Mouse (Mus musculus) MEL (cell line): ENCODE results near the gene Fbn1. TPM values are rescaled to one million over a fixed set of nuclear protein-coding genes. Genes with fewer than 3 reads are reported as not detected.

Experiments
- DNase-seq: peaks from one replicate; pipeline ENCODE4 v3.0.0; 2011; ENCODE audit warnings: low read depth, low spot score
- H3K27ac ChIP-seq: 2 replicates; pipeline ENCODE4 v1.5.1; 2012; ENCODE audit warnings: low read depth, mild to moderate bottlenecking, control low read depth, low read length, moderate library complexity; ENCODE audit not compliant: control insufficient read depth
- H3K27me3 ChIP-seq, 2 experiments: fragments of 150-350 bp in 1 of 2; sonication (generic) in 1 of 2; 2 replicates each; pipeline ENCODE4 v1.6.1; 2012; ENCODE audit warnings: low read length in 2 of 2, mild to moderate bottlenecking in 2 of 2, improper control_type of control experiment in 1 of 2, moderate library complexity in 1 of 2; ENCODE audit not compliant: insufficient read depth in 2 of 2, control insufficient read depth in 1 of 2
- H3K36me3 ChIP-seq, 2 experiments: 2 replicates each; pipeline ENCODE4 v1.6.1; 2012 to 2014; ENCODE audit warnings: low read length in 2 of 2, improper control_type of control experiment in 1 of 2, inconsistent platforms in 1 of 2, mild to moderate bottlenecking in 1 of 2; ENCODE audit not compliant: insufficient read depth in 2 of 2, control insufficient read depth in 1 of 2
- H3K4me1 ChIP-seq, 2 experiments: fragments of 150-350 bp in 1 of 2; sonication (generic) in 1 of 2; 2 replicates each; pipeline ENCODE4 v1.6.1; 2012; ENCODE audit warnings: low read length in 2 of 2, improper control_type of control experiment in 1 of 2, mild to moderate bottlenecking in 1 of 2; ENCODE audit not compliant: insufficient read depth in 2 of 2, control insufficient read depth in 1 of 2
- H3K4me3 ChIP-seq, 2 experiments: fragments of 150-350 bp in 1 of 2; sonication (generic) in 1 of 2; 2 replicates each; pipeline ENCODE4 v1.5.1; 2012; ENCODE audit warnings: low read depth in 2 of 2, low read length in 2 of 2, mild to moderate bottlenecking in 2 of 2, moderate library complexity in 2 of 2, control low read depth in 1 of 2, improper control_type of control experiment in 1 of 2; ENCODE audit not compliant: control insufficient read depth in 1 of 2, insufficient read depth in 1 of 2
- H3K79me2 ChIP-seq: 2 replicates; pipeline ENCODE4 v1.6.1; 2012; ENCODE audit warnings: mild to moderate bottlenecking, low read length, moderate library complexity; ENCODE audit not compliant: control insufficient read depth, poor library complexity, insufficient read depth
- H3K9ac ChIP-seq: 2 replicates; pipeline ENCODE4 v1.6.1; 2012; ENCODE audit warnings: low read depth, mild to moderate bottlenecking, control low read depth, low read length, moderate library complexity; ENCODE audit not compliant: control insufficient read depth, poor library complexity, severe bottlenecking
- H3K9me3 ChIP-seq: fragments of 150-350 bp; sonication (generic); replicated peaks from 2 replicates; pipeline ENCODE4 v1.6.1; 2012; ENCODE audit warnings: mild to moderate bottlenecking, low read length, improper control_type of control experiment, moderate library complexity; ENCODE audit not compliant: insufficient read depth
- BHLHE40 ChIP-seq: IDR thresholded peaks from 2 replicates; pipeline ENCODE4 v1.6.1; 2012; ENCODE audit warnings: low read depth, mild to moderate bottlenecking, inconsistent platforms, low read length, improper control_type of control experiment, borderline replicate concordance
- ETS1 ChIP-seq: IDR thresholded peaks from 2 replicates; pipeline ENCODE4 v1.6.1; 2012; ENCODE audit warnings: low read depth, mild to moderate bottlenecking, inconsistent platforms, low read length, improper control_type of control experiment, moderate library complexity
- JUND ChIP-seq: IDR thresholded peaks from 2 replicates; pipeline ENCODE4 v1.6.1; 2011; ENCODE audit warnings: low read depth, mild to moderate bottlenecking, improper control_type of control experiment, low read length
- MAFK ChIP-seq: IDR thresholded peaks from 2 replicates; pipeline ENCODE4 v1.6.1; 2011; ENCODE audit warnings: low read depth, mild to moderate bottlenecking, low read length, improper control_type of control experiment, borderline replicate concordance
- MAX ChIP-seq: IDR thresholded peaks from 2 replicates; pipeline ENCODE4 v1.6.1; 2011; ENCODE audit warnings: low read length, improper control_type of control experiment
- MEF2A ChIP-seq: IDR thresholded peaks from 2 replicates; pipeline ENCODE4 v1.6.1; 2014; ENCODE audit warnings: low read depth, mild to moderate bottlenecking, inconsistent platforms, low read length, improper control_type of control experiment; ENCODE audit not compliant: poor library complexity, insufficient replicate concordance, severe bottlenecking; ENCODE audit errors: extremely low read depth
- MXI1 ChIP-seq: IDR thresholded peaks from 2 replicates; pipeline ENCODE4 v1.6.1; 2011; ENCODE audit warnings: mild to moderate bottlenecking, low read depth, low read length, improper control_type of control experiment
- MYB ChIP-seq: IDR thresholded peaks from 2 replicates; pipeline ENCODE4 v1.6.1; 2011; ENCODE audit warnings: mild to moderate bottlenecking, low read depth, low read length, improper control_type of control experiment
- MYC ChIP-seq: IDR thresholded peaks from 2 replicates; pipeline ENCODE4 v1.6.1; 2011; ENCODE audit warnings: low read depth, mild to moderate bottlenecking, low read length, improper control_type of control experiment, moderate library complexity
- POLR2A ChIP-seq, 2 experiments: IDR thresholded peaks; 2 replicates each; pipeline ENCODE4 v1.6.1; 2011 to 2012; ENCODE audit warnings: low read length in 2 of 2, mild to moderate bottlenecking in 2 of 2, control low read depth in 1 of 2, improper control_type of control experiment in 1 of 2, low read depth in 1 of 2, moderate library complexity in 1 of 2; ENCODE audit not compliant: control insufficient read depth in 1 of 2, insufficient read depth in 1 of 2, poor library complexity in 1 of 2
- POLR2AphosphoS2 ChIP-seq: IDR thresholded peaks from 2 replicates; pipeline ENCODE4 v1.6.1; 2011; ENCODE audit warnings: low read length, improper control_type of control experiment
- POLR2AphosphoS5 ChIP-seq: IDR thresholded peaks from 2 replicates; pipeline ENCODE4 v1.6.1; 2012; ENCODE audit warnings: low read depth, borderline replicate concordance, mild to moderate bottlenecking, inconsistent platforms, low read length, moderate library complexity, mixed read lengths
- RAD21 ChIP-seq: IDR thresholded peaks from 2 replicates; pipeline ENCODE4 v1.6.1; 2011; ENCODE audit warnings: mild to moderate bottlenecking, low read depth, low read length, improper control_type of control experiment
- SMC3 ChIP-seq: IDR thresholded peaks from 2 replicates; pipeline ENCODE4 v1.6.1; 2011; ENCODE audit warnings: low read depth, low read length, improper control_type of control experiment
- TBP ChIP-seq: IDR thresholded peaks from 2 replicates; pipeline ENCODE4 v1.8.0; 2011; ENCODE audit warnings: low read depth, low read length, improper control_type of control experiment
- TCF12 ChIP-seq: IDR thresholded peaks from 2 replicates; pipeline ENCODE4 v1.6.1; 2014; ENCODE audit warnings: low read depth, mild to moderate bottlenecking, inconsistent platforms, low read length, improper control_type of control experiment, moderate library complexity
- ZNF384 ChIP-seq: IDR thresholded peaks from 2 replicates; pipeline ENCODE4 v1.6.1; 2012; ENCODE audit warnings: low read depth, mild to moderate bottlenecking, inconsistent platforms, low read length, improper control_type of control experiment
- polyA plus RNA-seq, 2 experiments: library from polyadenylated mRNA; stranded (reverse) in 1 of 2; unstranded in 1 of 2; fragments of >175 nt in 1 of 2; fragments of >200 nt in 1 of 2; gene quantifications; 2 replicates each; pipeline versions ENCODE4 v1.2.1 to v1.2.4; 2012; ENCODE audit warnings: low replicate concordance in 2 of 2, low read depth in 1 of 2; ENCODE audit not compliant: insufficient read length in 2 of 2, insufficient read depth in 1 of 2, missing spikeins in 1 of 2
- total RNA-seq: library from RNA; depleted of rRNA; stranded (reverse); fragments of 300-350 nt; gene quantifications from 2 replicates; pipeline ENCODE4 v1.2.3, GENCODE M21; 2012

Gene Fbn1
- total and polyA plus RNA-seq, 3 experiments = 0.01 TPM; not detected in 2

- Histone ChIP-seq H3K9ac (no peak overlapping the region), H3K36me3 (no peaks in the 10 kb centered on the region), H3K27me3 (peaks cover 0 to 2% of the 10 kb centered on the region in 2 experiments; a peak in 2 of 4 replicates), H3K27ac (no peak overlapping the region), H3K9me3 (no peaks in the 10 kb centered on the region), H3K4me3 (no peak overlapping the region), H3K79me2 (no peaks in the 10 kb centered on the region), H3K4me1 (no peaks in the 10 kb centered on the region)
- TF ChIP-seq JUND = no peak
- no peak for TF ChIP-seq ETS1
- no peak for DNase-seq
Observed at GRCm38 (mm10) chr2:125292616-125293015, 215.2 kb downstream of the Fbn1 start.

- Histone ChIP-seq H3K4me1 (no peaks in the 10 kb centered on the region), H3K27me3 (peaks cover 0 to 4% of the 10 kb centered on the region in 2 experiments; a peak in 3 of 4 replicates), H3K36me3 (no peaks in the 10 kb centered on the region), H3K9me3 (no peaks in the 10 kb centered on the region), H3K4me3 (no peak overlapping the region), H3K9ac (no peak overlapping the region), H3K79me2 (no peaks in the 10 kb centered on the region), H3K27ac (no peak overlapping the region)
- no peak for DNase-seq
- TF ChIP-seq POLR2A (IDR thresholded peaks at IDR 0.05; ENCODE audit: control insufficient read depth in 1 of 2, insufficient read depth in 1 of 2, low read depth in 1 of 2, low read length in 2 of 2, poor library complexity in 1 of 2) (no peak), BHLHE40 (no peak), MEF2A (no peak), MAX (no peak), MYB (no peak), TCF12 (no peak), JUND (no peak), MXI1 (no peak), ZNF384 (no peak), TBP (no peak), MAFK (no peak), SMC3 (no peak), MYC (no peak), POLR2AphosphoS2 (no peak), POLR2AphosphoS5 (no peak), RAD21 (no peak)
Observed at GRCm38 (mm10) chr2:125291101-125291500, 216.7 kb downstream of the Fbn1 start.
